Mouse (Mus musculus): Measurements from ENCODE around the gene Arl10. TPM values are rescaled to one million over a fixed set of nuclear protein-coding genes. Genes with fewer than 3 reads are reported as not detected.
"Not testable (repeated sequence)": the region's sequence is repeated elsewhere in the genome, so short reads cannot be mapped to it uniquely, and the experiment has no call there.

Arl10 gene
- total and polyA plus RNA-seq, 2 experiments from 2014 or later = 69.5 to 163 TPM

DNA sequence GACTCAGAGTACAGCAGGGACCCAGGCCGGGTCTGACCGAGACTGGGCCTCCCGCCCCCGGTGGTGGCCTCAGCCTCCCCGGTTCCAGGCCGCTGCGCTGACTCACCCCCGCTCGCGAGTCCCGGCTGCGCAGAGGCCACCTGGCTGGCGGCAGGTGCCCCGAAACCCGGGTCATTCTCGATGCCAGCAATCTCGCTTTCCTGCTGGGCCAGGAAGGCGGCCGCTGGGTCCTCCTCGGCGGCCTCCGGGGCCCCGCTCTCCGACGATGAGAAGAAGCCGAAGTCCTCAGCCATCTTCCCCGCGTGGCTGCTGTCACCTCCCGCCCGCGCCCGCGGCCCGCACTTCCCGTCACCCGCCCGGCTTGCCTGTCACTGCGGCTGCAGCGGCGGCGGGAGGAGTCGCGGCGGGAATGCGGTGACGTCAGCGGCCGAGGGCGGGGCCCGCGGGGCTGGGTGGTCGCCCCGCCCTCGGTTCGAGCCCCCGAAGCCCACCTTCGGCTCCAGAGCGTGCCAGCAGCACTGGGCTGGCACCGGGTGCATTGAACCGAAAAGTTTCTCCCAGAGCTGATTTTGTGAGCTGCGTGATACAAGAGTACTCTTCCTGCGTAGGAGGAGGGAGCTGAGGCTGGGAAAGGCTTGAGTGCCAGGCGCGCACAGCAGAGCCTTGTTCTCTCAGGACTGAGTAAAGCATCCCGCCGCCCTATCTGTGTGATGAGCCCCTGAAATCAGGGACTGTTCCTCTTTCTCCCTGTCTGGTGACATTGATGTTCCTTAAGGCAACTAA lies 36.3 kb downstream of the Arl10 start, which contains the start of gene Cltb:
Gene Cltb (minus strand): TSS at position 373 of the 783 bp plus-strand sequence.
- no peak for TF ChIP-seq CTCF (IDR thresholded peaks at IDR 0.05; ENCODE audit: low read depth)
- H3K9me3 ChIP-seq (ENCODE audit: low read length) = no peaks in the 10 kb centered on the region
- no peaks in the 10 kb centered on the region for H3K27me3 ChIP-seq (ENCODE audit: insufficient read depth, low read length)
- peak within 1 kb of the TSS; percentile 85 for H3K27ac ChIP-seq (ENCODE audit: low read depth, low read length)
- WGBS = 5% methylated on average over 65 of the region's 66 CpGs
- H3K9ac ChIP-seq = peak within 1 kb of the TSS; percentile 95
- DNase-seq (peak; percentile 91), ATAC-seq (peak; percentile 89)
- H3K4me2 ChIP-seq (ENCODE audit: low read depth) = peak within 1 kb of the TSS; percentile 73
- H3K36me3 ChIP-seq (ENCODE audit: insufficient read depth) = peaks cover 4% of the 10 kb centered on the region
- peaks cover 13% of the 10 kb centered on the region; the same call in 1 of the 2 replicates for H3K4me1 ChIP-seq (ENCODE audit: insufficient read depth)
- peak within 1 kb of the TSS; percentile 81 for H3K4me3 ChIP-seq (ENCODE audit: low read depth, low read length)

DNA sequence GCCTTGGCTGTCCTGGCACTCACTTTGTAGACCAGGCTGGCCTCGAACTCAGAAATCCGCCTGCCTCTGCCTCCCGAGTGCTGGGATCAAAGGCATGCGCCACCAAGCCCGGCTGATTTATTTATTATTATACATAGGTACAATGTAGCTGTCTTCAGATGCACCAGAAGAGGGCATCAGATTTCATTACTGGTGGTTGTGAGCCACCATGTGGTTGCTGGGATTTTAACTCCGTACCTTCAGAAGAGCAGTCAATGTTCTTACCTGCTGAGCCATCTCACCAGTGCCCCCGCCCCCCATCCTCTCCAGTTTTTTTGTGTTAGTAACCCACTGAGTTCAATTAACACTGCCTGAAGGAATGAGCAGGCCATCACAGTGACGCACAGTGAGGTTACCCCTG lies 38.3 kb downstream of the Arl10 start:
- not testable (repeated sequence) for H3K9ac ChIP-seq; DNase-seq; H3K36me3 ChIP-seq (ENCODE audit: insufficient read depth); H3K27me3 ChIP-seq (ENCODE audit: insufficient read depth, low read length); H3K9me3 ChIP-seq (ENCODE audit: low read length); H3K4me2 ChIP-seq (ENCODE audit: low read depth); ATAC-seq; H3K27ac ChIP-seq (ENCODE audit: low read depth, low read length); H3K4me3 ChIP-seq (ENCODE audit: low read depth, low read length)
- TF ChIP-seq CTCF (IDR thresholded peaks at IDR 0.05; ENCODE audit: low read depth) = peak; percentile 35; the same call in 1 of the 2 replicates
- peaks cover 13% of the 10 kb centered on the region; the same call in 1 of the 2 replicates for H3K4me1 ChIP-seq (ENCODE audit: insufficient read depth)
- 83% methylated on average over 8 of the region's 8 CpGs for WGBS

DNA sequence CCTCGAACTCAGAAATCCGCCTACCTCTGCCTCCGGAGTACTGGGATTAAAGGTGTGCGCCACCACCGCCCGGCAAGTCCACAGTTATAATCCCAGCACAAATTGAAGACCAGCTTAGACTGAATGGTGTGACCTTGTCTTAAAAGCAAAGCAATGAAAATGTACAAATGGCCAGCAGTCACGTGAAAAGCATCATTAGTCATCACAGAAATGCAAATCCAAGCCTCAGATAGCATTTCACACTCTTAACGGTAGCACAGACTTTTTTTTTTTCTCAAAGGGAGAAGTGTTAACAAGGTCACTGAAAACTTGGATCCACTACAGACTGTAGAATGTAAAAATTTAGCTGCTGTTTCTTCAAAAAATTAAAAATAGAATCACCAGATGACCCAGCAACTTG lies 41.5 kb downstream of the Arl10 start:
- Histone ChIP-seq H3K9ac (no peak overlapping the region), H3K4me2 (ENCODE audit: low read depth) (no peak overlapping the region), H3K27me3 (ENCODE audit: insufficient read depth, low read length) (peaks cover 3% of the 10 kb centered on the region; the same call in 1 of the 2 replicates), H3K27ac (ENCODE audit: low read depth, low read length) (no peak overlapping the region), H3K4me1 (ENCODE audit: insufficient read depth) (no peaks in the 10 kb centered on the region), H3K4me3 (ENCODE audit: low read depth, low read length) (no peak overlapping the region), H3K9me3 (ENCODE audit: low read length) (no peaks in the 10 kb centered on the region), H3K36me3 (ENCODE audit: insufficient read depth) (no peaks in the 10 kb centered on the region)
- ATAC-seq (no peak), DNase-seq (no peak)
- 74% methylated on average over 8 of the region's 8 CpGs for WGBS
- TF ChIP-seq CTCF (IDR thresholded peaks at IDR 0.05; ENCODE audit: low read depth) = no peak

DNA sequence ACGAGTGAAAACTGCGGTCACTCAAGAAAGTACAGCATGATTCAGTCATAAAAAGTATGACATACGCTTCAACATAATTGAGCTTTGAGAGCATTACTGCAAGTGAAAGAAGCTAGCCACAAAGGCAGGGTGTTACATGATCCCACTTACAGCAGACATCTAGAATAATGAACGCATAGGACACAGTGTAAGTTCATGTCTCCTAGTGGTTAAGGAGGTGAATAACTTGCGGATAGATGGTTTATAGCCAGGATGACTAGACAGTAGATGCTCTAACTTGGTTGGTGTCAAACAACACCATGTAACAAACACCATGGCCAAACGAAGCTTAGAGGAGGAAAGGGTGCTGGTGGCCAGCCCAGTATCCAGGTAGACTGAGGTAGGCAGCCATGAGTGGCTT lies 42.2 kb downstream of the Arl10 start:
- TF ChIP-seq CTCF (IDR thresholded peaks at IDR 0.05; ENCODE audit: low read depth) = 0 out of 2 replicates have a peak, but pooled peaks have one; percentile 39
- ATAC-seq (no peak), DNase-seq (no peak)
- H3K9me3 ChIP-seq (ENCODE audit: low read length) = no peaks in the 10 kb centered on the region
- no peak overlapping the region for H3K4me3 ChIP-seq (ENCODE audit: low read depth, low read length)
- no peak overlapping the region for H3K27ac ChIP-seq (ENCODE audit: low read depth, low read length)
- H3K27me3 ChIP-seq (ENCODE audit: insufficient read depth, low read length) = peaks cover 3% of the 10 kb centered on the region; the same call in 1 of the 2 replicates
- H3K4me2 ChIP-seq (ENCODE audit: low read depth) = no peak overlapping the region
- WGBS = 65% methylated on average over 6 of the region's 6 CpGs
- H3K36me3 ChIP-seq (ENCODE audit: insufficient read depth) = no peaks in the 10 kb centered on the region
- H3K4me1 ChIP-seq (ENCODE audit: insufficient read depth) = no peaks in the 10 kb centered on the region
- no peak overlapping the region for H3K9ac ChIP-seq

DNA sequence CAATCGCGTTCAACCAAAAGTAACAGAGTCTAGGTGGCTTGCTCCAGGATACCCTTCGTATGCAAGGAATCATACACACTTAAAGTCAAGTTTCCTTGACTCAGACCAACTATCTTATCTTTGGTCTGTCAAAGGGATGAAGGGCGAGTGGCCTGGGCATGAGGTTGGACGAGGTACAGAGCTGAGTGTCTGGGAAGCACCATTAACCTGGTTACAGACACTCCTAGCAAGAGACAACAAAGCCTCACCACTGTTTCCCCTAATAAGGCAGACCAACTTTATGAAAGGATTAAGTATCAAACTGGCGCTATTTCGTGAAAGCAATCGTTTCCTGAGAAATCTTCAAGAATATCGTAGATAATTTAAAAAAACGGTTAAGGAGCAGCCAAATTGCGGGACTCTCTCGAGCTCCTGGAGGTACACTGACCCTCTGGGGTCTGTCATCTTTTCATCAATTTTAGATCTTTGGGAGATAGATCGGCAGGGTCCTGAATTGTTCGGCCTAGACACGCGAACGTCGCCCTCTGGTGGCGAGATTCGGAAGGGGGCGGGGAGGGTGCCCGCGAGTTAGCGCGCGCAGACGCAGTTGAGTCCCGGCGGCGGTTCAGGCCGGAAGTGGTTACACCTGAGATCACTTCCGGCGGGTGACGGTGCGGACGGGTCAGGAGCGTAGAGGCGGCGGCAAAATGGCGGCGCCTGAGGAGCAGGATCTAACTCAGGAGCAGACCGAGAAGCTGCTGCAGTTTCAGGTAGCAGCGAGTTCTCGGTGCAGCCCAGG lies 46.5 kb downstream of the Arl10 start, which contains the start of gene Faf2:
Gene Faf2 (plus strand): TSS at position 630 of the 778 bp plus-strand sequence.
- H3K36me3 ChIP-seq (ENCODE audit: insufficient read depth) = no peaks in the 10 kb centered on the region
- H3K9me3 ChIP-seq (ENCODE audit: low read length) = no peaks in the 10 kb centered on the region
- H3K4me2 ChIP-seq (ENCODE audit: low read depth) = peak within 1 kb of the TSS; percentile 67
- H3K4me3 ChIP-seq (ENCODE audit: low read depth, low read length) = peak within 1 kb of the TSS; percentile 88
- peak; percentile 99 for DNase-seq
- TF ChIP-seq CTCF (IDR thresholded peaks at IDR 0.05; ENCODE audit: low read depth) = peak; percentile 99
- 11% methylated on average over 43 of the region's 44 CpGs for WGBS
- peak within 1 kb of the TSS; percentile 83 for H3K9ac ChIP-seq
- H3K27me3 ChIP-seq (ENCODE audit: insufficient read depth, low read length) = peaks cover 3% of the 10 kb centered on the region; the same call in 1 of the 2 replicates
- peak; percentile 100 for ATAC-seq
- H3K27ac ChIP-seq (ENCODE audit: low read depth, low read length) = peak within 1 kb of the TSS; percentile 86
- peaks cover 3% of the 10 kb centered on the region; the same call in 1 of the 2 replicates for H3K4me1 ChIP-seq (ENCODE audit: insufficient read depth)

DNA sequence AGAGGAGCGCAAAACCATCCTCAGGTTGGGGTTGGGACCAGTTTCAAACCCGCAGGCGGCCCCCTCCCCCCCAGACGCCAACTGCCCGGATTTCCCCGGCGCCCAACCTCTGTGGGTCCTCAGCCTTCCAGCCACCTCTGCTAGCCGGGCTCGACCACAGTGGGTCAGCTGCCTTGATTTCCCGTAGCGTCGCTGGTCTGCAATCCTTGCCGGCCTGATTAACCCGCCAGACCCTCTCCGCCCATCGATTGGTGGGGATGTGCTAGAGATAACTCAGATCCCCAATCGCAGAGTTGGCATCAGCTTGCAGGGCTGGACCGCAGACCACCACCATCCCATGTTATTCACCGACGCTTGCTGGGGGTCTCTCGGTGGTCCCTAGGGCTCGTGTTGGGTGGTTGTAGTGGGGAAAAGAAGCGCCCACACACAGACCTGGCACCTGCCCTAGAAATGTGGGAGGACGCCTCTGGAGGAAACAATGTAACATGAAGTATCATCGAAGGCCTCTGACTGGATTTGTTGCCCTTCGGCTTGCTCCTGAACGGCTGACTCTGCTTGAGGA lies 47.2 kb downstream of the Arl10 start:
- Histone ChIP-seq H3K27ac (ENCODE audit: low read depth, low read length) (peak overlapping the region; percentile 86), H3K4me2 (ENCODE audit: low read depth) (peak overlapping the region; percentile 67), H3K4me1 (ENCODE audit: insufficient read depth) (peaks cover 3% of the 10 kb centered on the region; the same call in 1 of the 2 replicates), H3K4me3 (ENCODE audit: low read depth, low read length) (peak overlapping the region; percentile 88), H3K27me3 (ENCODE audit: insufficient read depth, low read length) (peaks cover 3% of the 10 kb centered on the region; the same call in 1 of the 2 replicates), H3K36me3 (ENCODE audit: insufficient read depth) (no peaks in the 10 kb centered on the region), H3K9ac (peak overlapping the region; percentile 83), H3K9me3 (ENCODE audit: low read length) (no peaks in the 10 kb centered on the region)
- peak; percentile 36 for ATAC-seq
- 1% methylated on average over 27 of the region's 27 CpGs for WGBS
- no peak for TF ChIP-seq CTCF (IDR thresholded peaks at IDR 0.05; ENCODE audit: low read depth)
- no peak for DNase-seq

Data from forebrain, postnatal 0 days (tissue).